Mouse (Mus musculus) heart, postnatal 25 days (tissue): ENCODE measurements around the gene Zbtb18. TPM values are rescaled to one million over a fixed set of nuclear protein-coding genes. Genes with fewer than 3 reads are reported as not detected.

Source experiments
- DNase-seq: peaks from one replicate; pipeline ENCODE4 v3.0.0; 2022; ENCODE audit warnings: low spot score
- intact Hi-C: fragments of 180-260 bp; cut with DNase I; formaldehyde crosslinking; loops from one replicate; pipeline ENCODE4 v1.15.1; 2025
- total RNA-seq, 2 experiments: library from RNA; stranded (reverse); gene quantifications; 2 replicates each; pipeline ENCODE4 v1.2.3; 2021

Zbtb18 gene
- 10 to 100 TPM; 38.5 to 40.3 TPM for total RNA-seq

- DNase-seq: no peak
- intact Hi-C loops: loop anchor here (5.0 kb wide), 3 partner anchors 105 to 355 kb away; partner anchors contain the start of genes Adss and Akt3
Measured at GRCm38 (mm10) chr1:177442196-177442808, at the start of gene Zbtb18. Gene Zbtb18 (plus strand): TSS chr1:177442351.

GRCm38 (mm10) chr1:177397455-177397854, 44.7 kb upstream of the Zbtb18 start:
- DNase-seq: no peak
- intact Hi-C loops: no loop called here

GRCm38 (mm10) chr1:177405170-177405569, 37.0 kb upstream of the Zbtb18 start:
- no peak for DNase-seq
- intact Hi-C loops: no loop called here

- DNase-seq: no peak
- intact Hi-C loops: loop anchor here (1.0 kb wide), 2 partner anchors 277 to 294 kb away; no protein-coding TSS in a partner anchor
Measured at GRCm38 (mm10) chr1:177408690-177409089, 33.5 kb upstream of the Zbtb18 start.

GRCm38 (mm10) chr1:177410769-177411348, 31.3 kb upstream of the Zbtb18 start:
- DNase-seq: no peak
- intact Hi-C loops: no loop called here

- intact Hi-C loops: no loop called here
- DNase-seq: no peak
Measured at GRCm38 (mm10) chr1:177411359-177412358, 30.5 kb upstream of the Zbtb18 start.

- no peak for DNase-seq
- intact Hi-C loops: no loop called here
Measured at GRCm38 (mm10) chr1:177419331-177419730, 22.8 kb upstream of the Zbtb18 start.

GRCm38 (mm10) chr1:177420126-177420525, 22.0 kb upstream of the Zbtb18 start:
- DNase-seq: no peak
- intact Hi-C loops: no loop called here

GRCm38 (mm10) chr1:177427862-177428261, 14.3 kb upstream of the Zbtb18 start:
- intact Hi-C loops: no loop called here
- no peak for DNase-seq

- no peak for DNase-seq
- intact Hi-C loops: no loop called here
Measured at GRCm38 (mm10) chr1:177428338-177428737, 13.8 kb upstream of the Zbtb18 start.

- DNase-seq: no peak
- intact Hi-C loops: no loop called here
Measured at GRCm38 (mm10) chr1:177429067-177429466, 13.1 kb upstream of the Zbtb18 start.

GRCm38 (mm10) chr1:177440411-177440810, 1.7 kb upstream of the Zbtb18 start:
- DNase-seq: no peak
- intact Hi-C loops: loop anchor here (2.0 to 5.0 kb wide), 4 partner anchors 103 to 357 kb away; partner anchors contain the start of genes Adss and Akt3

GRCm38 (mm10) chr1:177440981-177441491, 1.1 kb upstream of the Zbtb18 start:
- no peak for DNase-seq
- intact Hi-C loops: loop anchor here (2.0 to 5.0 kb wide), 4 partner anchors 104 to 356 kb away; partner anchors contain the start of genes Adss and Akt3

GRCm38 (mm10) chr1:177441492-177442195, 507 bp upstream of the Zbtb18 start:
- DNase-seq: peak; percentile 99
- intact Hi-C loops: loop anchor here (2.0 to 5.0 kb wide), 4 partner anchors 104 to 356 kb away; partner anchors contain the start of genes Adss and Akt3

- no peak for DNase-seq
- intact Hi-C loops: loop anchor here (5.0 kb wide), 3 partner anchors 106 to 354 kb away; partner anchors contain the start of genes Adss and Akt3
Measured at GRCm38 (mm10) chr1:177442821-177443723, 921 bp downstream of the Zbtb18 start.

GRCm38 (mm10) chr1:177443724-177444482, 1.8 kb downstream of the Zbtb18 start:
- intact Hi-C loops: loop anchor here (5.0 kb wide), 3 partner anchors 107 to 353 kb away; partner anchors contain the start of genes Adss and Akt3
- no peak for DNase-seq

GRCm38 (mm10) chr1:177444483-177444810, 2.3 kb downstream of the Zbtb18 start:
- no peak for DNase-seq
- intact Hi-C loops: loop anchor here (5.0 kb wide), 3 partner anchors 107 to 353 kb away; partner anchors contain the start of genes Adss and Akt3
